ENCODE assay signal across 31 mouse cellular contexts in the genomic region with DNA sequence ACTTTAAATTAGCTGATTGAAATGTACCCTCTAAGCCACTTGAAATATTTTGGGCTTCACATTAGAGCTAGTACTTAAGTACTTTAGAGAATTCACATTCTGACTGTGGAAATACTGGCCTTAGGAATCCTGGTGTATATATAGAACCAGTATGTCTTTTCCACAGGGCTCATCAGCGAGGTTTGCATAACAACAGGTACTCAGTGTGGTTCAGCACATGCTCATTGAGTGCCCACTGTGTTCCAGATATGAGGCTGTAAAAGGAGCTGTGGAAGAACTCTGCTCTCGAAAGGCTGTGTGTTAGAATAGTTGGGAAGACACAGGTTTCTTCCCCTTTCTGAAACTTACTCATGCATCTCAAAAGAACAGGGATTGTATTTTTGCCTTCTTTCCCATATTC. TPM values are rescaled to one million over a fixed set of nuclear protein-coding genes. Genes with fewer than 3 reads are reported as not detected.
"Had no signal": no experiment of that assay in that cellular context is flagged by ENCODE, and none has a peak within 500 bp of the region (broad histone marks: within the 10 kb centered on the region; RNA-seq: fewer than 3 reads in every experiment).

No protein-coding gene starts in this region.

- H3K4me3 ChIP-seq: heart, embryonic 12.5 days; heart, embryonic 13.5 days; heart, embryonic 15.5 days; hindbrain, embryonic 10.5 days; hindbrain, embryonic 12.5 days; hindbrain, embryonic 13.5 days; hindbrain, embryonic 15.5 days; intestine, embryonic 15.5 days; kidney, embryonic 15.5 days; layer of hippocampus, adult 2 months; left cerebral cortex, adult 2 months had no signal

- H3K27me3 ChIP-seq: heart, embryonic 12.5 days; heart, embryonic 15.5 days; hindbrain, embryonic 15.5 days; intestine, embryonic 15.5 days had no signal

- H3K9me3 ChIP-seq: heart, embryonic 12.5 days; heart, embryonic 13.5 days; heart, embryonic 15.5 days; hindbrain, embryonic 10.5 days; hindbrain, embryonic 12.5 days; hindbrain, embryonic 13.5 days; hindbrain, embryonic 15.5 days; intestine, embryonic 15.5 days; kidney, embryonic 15.5 days had no signal

- H3K36me3 ChIP-seq: heart, embryonic 12.5 days; heart, embryonic 13.5 days; heart, embryonic 15.5 days; hindbrain, embryonic 10.5 days; hindbrain, embryonic 12.5 days; hindbrain, embryonic 13.5 days; hindbrain, embryonic 15.5 days; intestine, embryonic 15.5 days; kidney, embryonic 15.5 days had no signal

- DNase-seq: heart, postnatal 10 days; heart, postnatal 14 days; heart, postnatal 36 days; heart, postnatal 4 days; kidney, adult 11 months; kidney, adult 18-20 months; kidney, adult 2 months; kidney, adult 8-10 months; kidney, adult 9 months; kidney, postnatal 10 days; kidney, postnatal 14 days; kidney, postnatal 25 days; kidney, postnatal 36 days; kidney, postnatal 4 days; layer of hippocampus, adult 9-11 months; layer of hippocampus, postnatal 36 days had no signal

- H3K4me1 ChIP-seq: heart, embryonic 12.5 days; heart, embryonic 15.5 days; hindbrain, embryonic 10.5 days; hindbrain, embryonic 12.5 days; hindbrain, embryonic 13.5 days; hindbrain, embryonic 15.5 days; intestine, embryonic 15.5 days; kidney, embryonic 15.5 days had no signal

- H3K9ac ChIP-seq: heart, embryonic 12.5 days; heart, embryonic 13.5 days; heart, embryonic 15.5 days; hindbrain, embryonic 12.5 days; hindbrain, embryonic 13.5 days; hindbrain, embryonic 14.5 days; hindbrain, embryonic 15.5 days; intestine, embryonic 15.5 days; kidney, embryonic 15.5 days had no signal

- H3K27ac ChIP-seq: heart, embryonic 13.5 days; heart, embryonic 15.5 days; hindbrain, embryonic 10.5 days; hindbrain, embryonic 12.5 days; hindbrain, embryonic 13.5 days; hindbrain, embryonic 14.5 days; hindbrain, embryonic 15.5 days; hindbrain, postnatal 0 days; intestine, embryonic 15.5 days; kidney, embryonic 15.5 days; kidney, postnatal 0 days; layer of hippocampus, adult 2 months; left cerebral cortex, adult 2 months had no signal

RNA-seq across cellular contexts. Expression of a gene that starts 7.0 kb away (rescaled TPM):
- total RNA-seq: hematopoietic stem cell, adult 5-6 weeks had no signal
